Mouse (Mus musculus) liver, adult (tissue): ENCODE measurements around the gene Vps53.

Experiments used
- GATA4 ChIP-seq: IDR thresholded peaks from 2 replicates; pipeline ENCODE4 v1.6.1; 2014; ENCODE audit warnings: mild to moderate bottlenecking, low read length; ENCODE audit not compliant: insufficient replicate concordance

Vps53 gene

GRCm38 (mm10) chr11:76099193-76099975 is 80.1 kb downstream of the Vps53 start:
- no peak for TF ChIP-seq GATA4

DNA sequence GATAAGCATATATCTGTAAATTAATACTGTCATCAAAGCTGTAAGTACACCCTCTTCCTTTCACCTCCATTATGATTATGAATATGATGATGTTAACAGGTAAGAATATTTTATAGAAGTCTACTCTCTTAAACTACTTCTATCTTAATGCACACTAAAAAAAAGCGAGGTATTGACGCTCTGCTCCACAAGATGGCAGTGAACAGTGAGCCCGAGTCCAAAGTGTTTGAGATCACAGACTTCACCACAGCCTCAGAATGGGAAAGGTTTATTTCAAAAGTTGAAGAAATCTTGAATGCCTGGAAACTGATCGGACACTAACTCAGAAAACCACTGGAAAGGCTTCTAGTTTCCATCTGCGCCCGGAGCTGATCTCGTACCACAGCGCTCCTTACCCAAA is 85.8 kb downstream of the Vps53 start:
- no peak for TF ChIP-seq GATA4

DNA sequence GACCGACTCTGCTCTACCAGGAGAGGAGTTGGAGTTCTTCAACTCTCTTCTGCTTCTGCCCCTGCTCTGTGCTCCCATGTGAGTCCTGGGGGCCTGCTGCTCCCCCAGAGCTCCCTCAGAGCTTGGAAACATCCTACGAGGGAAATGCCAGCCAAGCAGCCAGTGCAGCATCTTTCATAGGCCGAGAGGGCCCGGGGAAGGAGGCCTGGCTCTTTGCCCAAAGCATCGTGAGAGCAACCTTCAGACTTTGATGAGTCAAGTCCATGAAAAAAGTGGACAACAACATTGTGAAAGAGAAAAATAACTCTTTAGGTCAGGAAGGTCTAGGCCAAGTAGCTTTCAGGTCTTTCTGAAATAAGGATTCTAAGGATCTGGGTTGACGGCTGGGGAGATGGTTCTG is 89.7 kb downstream of the Vps53 start:
- no peak for TF ChIP-seq GATA4

DNA sequence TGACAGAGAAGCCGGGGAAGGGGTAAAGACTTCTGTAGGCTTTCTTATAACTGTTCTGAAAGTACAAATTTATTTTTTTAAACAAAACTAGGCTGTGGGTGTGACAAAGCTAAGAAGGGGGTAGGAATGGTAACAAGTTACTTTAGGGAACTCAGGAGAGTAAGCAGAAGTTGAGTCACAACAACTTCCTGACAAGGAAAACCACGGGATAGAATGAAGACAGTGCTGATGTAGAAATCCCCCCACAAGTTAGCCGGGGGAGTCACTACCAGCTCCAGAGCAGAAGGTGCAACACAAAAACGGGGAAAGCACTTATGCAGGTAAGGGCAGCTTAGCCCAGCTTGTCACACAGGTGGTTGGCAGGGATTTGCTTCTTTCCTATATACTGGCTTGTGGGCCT is 90.9 kb downstream of the Vps53 start:
- TF ChIP-seq GATA4 = no peak

DNA sequence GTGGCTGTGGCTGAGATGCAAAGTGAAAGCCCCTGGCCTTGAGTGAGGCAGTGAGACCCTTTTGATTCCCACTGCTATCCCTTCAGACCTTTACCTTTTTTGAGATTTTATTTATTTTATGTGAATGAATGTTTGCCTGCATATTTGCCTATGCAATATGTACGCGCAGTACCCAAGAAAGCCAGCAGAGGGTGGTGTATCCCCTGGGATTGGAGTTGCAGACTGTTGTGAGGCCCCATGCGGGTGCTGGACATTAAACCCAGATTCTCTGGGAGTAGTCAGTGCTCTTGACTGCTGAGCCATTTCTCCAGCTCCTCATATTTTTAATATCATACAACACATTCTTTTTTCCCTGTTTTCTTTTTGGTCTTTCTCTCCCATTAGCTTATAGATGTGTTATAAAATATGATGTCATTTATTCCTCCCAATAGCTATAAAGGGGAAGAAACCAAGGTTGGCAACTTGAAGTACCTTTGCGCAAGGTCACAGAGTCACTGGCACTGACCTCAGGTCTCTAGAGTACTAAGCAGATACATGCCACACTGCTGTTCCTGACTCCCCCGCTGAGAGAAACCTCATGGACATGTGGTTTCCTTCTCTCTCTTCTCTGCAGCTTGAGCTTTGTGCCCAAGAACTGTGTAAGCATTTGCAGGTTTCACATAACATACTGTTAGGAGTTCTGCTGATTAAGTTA is 93.4 kb downstream of the Vps53 start:
- TF ChIP-seq GATA4 = no peak

DNA sequence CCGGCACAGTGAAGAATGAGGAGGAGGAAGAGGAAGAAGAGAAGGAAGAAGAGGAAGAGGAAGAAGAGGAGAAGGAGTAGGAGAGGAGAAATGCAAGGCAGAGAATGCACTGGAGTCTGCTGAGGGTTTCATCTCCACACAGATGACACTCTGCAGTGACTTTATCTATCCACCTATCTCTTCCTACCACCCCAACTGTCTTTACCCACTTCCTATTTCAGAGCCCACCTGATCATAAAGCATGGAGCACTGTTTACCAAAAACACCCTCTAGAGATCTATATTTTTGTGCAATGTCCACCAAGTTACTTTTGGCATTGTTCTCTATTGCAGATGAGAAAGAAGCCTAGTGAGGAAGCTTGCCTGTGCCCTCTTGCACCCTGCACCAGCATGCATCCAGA is 94.5 kb downstream of the Vps53 start:
- no peak for TF ChIP-seq GATA4

GRCm38 (mm10) chr11:76083941-76084367 is 95.5 kb downstream of the Vps53 start:
- TF ChIP-seq GATA4 = no peak

GRCm38 (mm10) chr11:76081048-76081640 is 98.3 kb downstream of the Vps53 start:
- no peak for TF ChIP-seq GATA4

- no peak for TF ChIP-seq GATA4
These were observed 99.2 kb downstream of the Vps53 start for GRCm38 (mm10) chr11:76080293-76080692.

DNA sequence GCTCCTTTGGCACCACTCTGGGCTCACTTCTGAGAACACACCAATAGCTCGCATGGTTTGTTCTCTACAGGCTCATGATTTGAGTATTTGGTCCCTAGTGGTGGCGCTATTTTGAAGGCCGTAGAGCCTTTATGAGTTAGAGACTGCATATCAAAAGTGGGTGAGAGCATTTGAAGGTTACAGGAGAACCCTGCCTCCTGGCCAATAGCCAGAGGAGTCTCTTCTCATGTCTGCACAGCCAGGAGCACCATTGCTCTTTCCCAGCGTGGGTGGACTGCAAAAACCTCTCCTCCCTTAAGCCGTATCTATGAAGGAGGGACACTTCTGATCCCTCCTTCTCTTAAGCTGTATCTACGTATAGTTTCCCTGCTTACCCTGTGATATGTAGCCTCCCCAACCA is 102.1 kb downstream of the Vps53 start:
- TF ChIP-seq GATA4 = no peak

DNA sequence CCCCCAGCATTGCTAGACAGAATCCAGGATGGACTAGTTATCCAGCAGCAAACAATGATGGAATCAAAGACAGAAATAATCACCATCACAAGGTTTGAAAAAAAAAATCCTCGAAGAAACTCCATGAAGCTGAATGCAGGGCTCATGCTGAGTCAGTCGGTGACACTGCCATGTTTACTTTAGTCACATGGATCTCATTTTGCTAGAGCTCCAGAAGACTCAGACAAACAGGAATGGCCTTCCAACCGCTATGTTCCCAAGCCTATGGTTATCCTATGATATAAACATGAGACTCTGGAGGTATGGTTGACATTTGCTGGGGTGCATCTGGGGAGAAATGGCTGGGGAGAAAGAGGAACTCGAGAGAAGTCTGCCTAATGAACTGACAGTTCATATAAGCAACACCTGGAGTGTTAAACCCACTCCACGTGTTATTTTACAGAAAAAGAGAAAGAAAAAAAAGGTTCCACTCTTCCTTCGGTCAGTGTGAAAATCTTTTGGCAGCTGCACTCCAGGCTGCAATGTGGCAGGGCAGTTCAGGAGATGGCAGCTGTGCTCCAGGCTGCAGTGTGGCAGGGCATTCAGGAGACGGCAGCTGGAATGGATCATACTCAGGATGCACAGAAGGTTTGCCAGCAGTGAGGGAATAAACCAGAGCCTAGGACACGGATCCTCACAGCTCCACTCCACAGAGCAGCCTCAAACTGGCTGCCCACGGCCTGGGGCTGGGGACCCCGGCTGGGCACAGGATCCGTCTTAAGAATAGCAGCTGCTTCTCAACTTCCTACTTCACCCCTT is 105.0 kb downstream of the Vps53 start:
- no peak for TF ChIP-seq GATA4

- no peak for TF ChIP-seq GATA4
These were observed 109.6 kb downstream of the Vps53 start for GRCm38 (mm10) chr11:76069816-76070215.

DNA sequence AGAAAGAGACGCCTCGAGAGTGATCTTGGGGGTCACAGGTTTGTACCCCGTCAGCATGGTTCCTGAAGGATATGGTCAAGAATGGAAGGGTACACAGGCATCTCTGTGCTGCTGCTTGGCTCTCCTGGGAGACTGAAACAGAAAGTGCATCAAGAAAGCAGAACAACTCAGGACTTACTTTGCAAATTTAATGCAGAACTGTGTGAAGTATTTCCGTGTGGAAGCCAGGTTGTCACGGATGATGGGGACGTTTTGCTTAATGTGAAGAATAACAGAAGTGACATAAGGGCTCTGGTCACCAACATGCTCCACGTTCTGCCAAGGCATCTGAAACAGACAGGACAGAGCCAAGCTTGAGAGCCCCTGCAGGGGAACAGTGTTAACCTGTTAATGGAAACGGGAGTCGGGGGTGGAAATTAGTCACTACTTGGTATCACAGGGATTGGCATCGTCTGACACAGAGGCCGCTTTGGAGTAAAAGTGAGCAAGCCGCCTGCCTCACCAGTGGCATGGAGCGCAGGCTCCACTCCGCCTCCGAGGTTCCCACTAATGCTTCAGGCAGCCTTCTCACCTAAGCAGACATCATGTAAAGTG is 112.8 kb downstream of the Vps53 start:
- no peak for TF ChIP-seq GATA4

DNA sequence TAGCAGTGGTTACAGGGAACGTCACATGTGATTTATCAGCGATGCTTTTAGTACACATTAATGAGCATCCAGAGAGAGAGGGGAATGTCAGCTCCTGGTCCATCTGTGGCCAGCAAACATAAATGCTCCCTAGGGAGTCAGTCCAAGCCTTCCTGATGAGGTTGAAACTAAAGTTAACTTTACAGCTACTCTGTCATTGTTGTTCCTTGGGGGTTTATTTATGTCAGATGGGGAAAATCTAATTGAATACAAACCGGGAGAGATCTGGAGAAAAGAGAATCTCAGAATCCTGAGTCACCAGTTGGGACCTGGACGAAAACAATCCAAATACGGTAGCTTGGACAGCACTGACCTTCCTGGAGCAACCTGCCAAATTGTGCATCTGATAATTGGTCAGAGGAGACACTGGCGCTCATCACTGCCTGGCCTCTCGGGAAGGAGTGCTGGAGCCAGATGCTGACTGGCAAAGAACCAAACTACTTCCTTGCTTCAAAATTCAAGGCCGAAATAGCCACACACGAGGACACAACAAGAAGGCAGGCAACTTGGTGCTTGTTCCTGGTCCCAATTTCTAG is 113.8 kb downstream of the Vps53 start:
- TF ChIP-seq GATA4 = no peak

DNA sequence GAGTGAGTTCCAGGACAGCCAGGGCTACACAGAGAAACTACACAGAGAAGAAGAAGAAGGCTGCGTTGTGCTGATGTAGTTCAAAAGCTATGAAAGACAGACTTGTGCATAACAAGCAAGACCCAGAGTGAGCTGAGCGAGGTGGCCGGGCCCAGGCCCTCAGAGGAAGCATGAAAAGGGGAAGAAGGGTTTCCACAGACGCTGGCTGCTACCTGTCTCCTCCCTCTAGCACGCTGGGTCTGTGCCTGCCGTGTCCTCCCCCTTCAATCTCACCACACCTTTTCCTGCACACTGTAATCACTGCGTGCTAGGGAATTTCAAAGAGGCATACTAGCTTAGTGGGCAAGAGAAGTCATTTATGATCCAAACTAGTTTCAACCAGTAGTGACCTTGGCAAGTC is 115.0 kb downstream of the Vps53 start:
- TF ChIP-seq GATA4 = no peak
